Mouse (Mus musculus) heart, postnatal 0 days (tissue): ENCODE measurements around the gene Slc26a1.

Source experiments
- CTCF ChIP-seq: IDR thresholded peaks from 2 replicates; pipeline ENCODE4 v1.5.1; 2016; ENCODE audit warnings: antibody characterized with exemption, control low read depth, low read depth
- EP300 ChIP-seq: IDR thresholded peaks from 2 replicates; pipeline ENCODE4 v1.6.1; 2016; ENCODE audit warnings: antibody characterized with exemption, low read depth

DNA sequence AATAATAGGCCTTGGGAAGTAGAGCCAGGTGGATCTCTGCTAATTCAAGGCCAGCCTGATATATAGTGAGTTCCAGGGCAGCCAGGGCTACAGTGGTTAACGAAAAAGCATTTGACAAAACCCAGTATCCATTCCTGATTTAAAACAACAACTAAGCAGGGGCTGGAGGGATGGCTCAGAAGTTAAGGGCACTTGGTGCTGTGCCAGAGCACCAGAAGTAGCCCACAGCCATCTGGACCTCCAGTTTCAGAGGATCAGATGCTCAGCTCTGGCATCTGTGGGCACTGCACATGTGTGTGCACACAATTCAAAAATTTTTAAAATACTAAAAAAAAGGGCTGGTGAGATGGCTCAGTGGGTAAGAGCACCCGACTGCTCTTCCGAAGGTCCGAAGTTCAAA, 41.7 kb downstream of the Slc26a1 start:
- TF ChIP-seq EP300 (no peak), CTCF (no peak)
